31 mouse cellular contexts compared by ENCODE assay signal in genomic region chr5:119795777-119796176, GRCm38 (mm10). TPM values are rescaled to one million over a fixed set of nuclear protein-coding genes. Genes with fewer than 3 reads are reported as not detected.
DNase-seq lines count a peak whose midpoint lies in the region; ATAC-seq lines count a peak whose summit lies in the region.
"Had no signal": no experiment of that assay in that cellular context is flagged by ENCODE, and none has a peak within 500 bp of the region (broad histone marks: within the 10 kb centered on the region; RNA-seq: fewer than 3 reads in every experiment).

No protein-coding gene starts in this region.

- H3K27ac ChIP-seq in heart, embryonic 11.5 days (ENCODE audit: low read depth, low read length) = peak overlapping the region; percentile 93
- H3K27ac ChIP-seq in hindbrain, embryonic 11.5 days (ENCODE audit: low read depth, low read length) = no peak overlapping the region
- H3K27ac ChIP-seq in hindbrain, embryonic 10.5 days = no peak overlapping the region
- H3K27ac ChIP-seq in limb, embryonic 10.5 days = peak overlapping the region; percentile 98
- H3K27ac ChIP-seq: forebrain, embryonic 13.5 days; kidney, embryonic 15.5 days; liver, embryonic 15.5 days; neural tube, embryonic 12.5 days had no signal

- peaks cover 58% of the 10 kb centered on the region for H3K27me3 ChIP-seq in heart, embryonic 11.5 days (ENCODE audit: control insufficient read depth, insufficient read depth, low read length)
- peaks cover 75% of the 10 kb centered on the region for H3K27me3 ChIP-seq in hindbrain, embryonic 11.5 days (ENCODE audit: control insufficient read depth, insufficient read depth, low read length)
- H3K27me3 ChIP-seq in hindbrain, embryonic 10.5 days (ENCODE audit: insufficient read depth, poor library complexity, severe bottlenecking) = peaks cover 100% of the 10 kb centered on the region
- H3K27me3 ChIP-seq in limb, embryonic 10.5 days (ENCODE audit: low read depth, poor library complexity, severe bottlenecking) = peaks cover 92% of the 10 kb centered on the region

- H3K36me3 ChIP-seq in heart, embryonic 11.5 days (ENCODE audit: control insufficient read depth, insufficient read depth, low read length) = no peaks in the 10 kb centered on the region
- no peaks in the 10 kb centered on the region for H3K36me3 ChIP-seq in hindbrain, embryonic 11.5 days (ENCODE audit: control insufficient read depth, insufficient read depth, low read length)
- H3K36me3 ChIP-seq in hindbrain, embryonic 10.5 days = no peaks in the 10 kb centered on the region
- H3K36me3 ChIP-seq in limb, embryonic 10.5 days = 0 out of 2 replicates have a peak, but pooled peaks cover 3% of the 10 kb centered on the region
- H3K36me3 ChIP-seq: kidney, embryonic 15.5 days; liver, embryonic 15.5 days; neural tube, embryonic 12.5 days had no signal

- H3K9ac ChIP-seq in heart, embryonic 11.5 days (ENCODE audit: low read depth, low read length) = peak overlapping the region; percentile 24; the same call in 1 of the 2 replicates
- no peak overlapping the region for H3K9ac ChIP-seq in hindbrain, embryonic 11.5 days (ENCODE audit: low read depth, low read length)
- H3K9ac ChIP-seq: forebrain, embryonic 13.5 days; kidney, embryonic 15.5 days; liver, embryonic 15.5 days; lung, embryonic 14.5 days; neural tube, embryonic 12.5 days had no signal

- H3K4me1 ChIP-seq in heart, embryonic 11.5 days (ENCODE audit: control insufficient read depth, insufficient read depth, low read length) = 0 out of 2 replicates have a peak, but pooled peaks cover 10% of the 10 kb centered on the region
- H3K4me1 ChIP-seq in hindbrain, embryonic 11.5 days (replicated peaks; ENCODE audit: control insufficient read depth, insufficient read depth, low read length) = no peaks in the 10 kb centered on the region
- 0 out of 2 replicates have a peak, but pooled peaks cover 3% of the 10 kb centered on the region for H3K4me1 ChIP-seq in hindbrain, embryonic 10.5 days (replicated peaks)
- H3K4me1 ChIP-seq in limb, embryonic 10.5 days = peaks cover 71% of the 10 kb centered on the region
- H3K4me1 ChIP-seq: forebrain, embryonic 13.5 days; kidney, embryonic 15.5 days; liver, embryonic 15.5 days; neural tube, embryonic 12.5 days had no signal

- no peak for DNase-seq in heart, postnatal 25 days (ENCODE audit: low spot score)
- DNase-seq in hindbrain, embryonic 11.5 days (ENCODE audit: low spot score) = peak; percentile 29
- DNase-seq in hindbrain, embryonic 10.5 days (ENCODE audit: low spot score) = no peak
- peak; percentile 59 for DNase-seq in limb, embryonic 10.5 days (ENCODE audit: low spot score)
- DNase-seq in gastrocnemius, postnatal 36 days = no peak
- no peak for DNase-seq in right cerebral cortex, postnatal 14 days
- DNase-seq: adrenal gland, postnatal 14 days; cerebellum, adult 11 months; cerebellum, adult 9-10 months; cerebellum, postnatal 36 days; gastrocnemius, postnatal 14 days; kidney, adult 18-20 months; kidney, postnatal 25 days; lung, embryonic 14.5 days; lung, postnatal 14 days; thymus, postnatal 4 days had no signal

- 16% methylated on average over 3 of the region's 3 CpGs for WGBS in heart, embryonic 11.5 days (ENCODE audit: insufficient replicate concordance)
- WGBS in hindbrain, embryonic 11.5 days = 10% methylated on average over 3 of the region's 3 CpGs
- whole genome bisulfite sequencing in hindbrain, embryonic 10.5 days = 10% methylated on average over 3 of the region's 3 CpGs
- 5% methylated on average over 3 of the region's 3 CpGs for WGBS in limb, embryonic 10.5 days

- intact Hi-C loops in heart, postnatal 25 days (cut with DNase I) = no loop called here
- intact Hi-C loops in gastrocnemius, postnatal 36 days (cut with DNase I) = no loop called here

- no peak for ATAC-seq in heart, embryonic 11.5 days (replicated peaks; ENCODE audit: insufficient number of reproducible peaks, low FRiP score, low TSS enrichment)
- ATAC-seq in hindbrain, embryonic 11.5 days (ENCODE audit: low FRiP score) = no peak
- ATAC-seq: CD4-positive, CD25-positive, alpha-beta regulatory T cell, adult 4 months; forebrain, embryonic 13.5 days; hindbrain, embryonic 16.5 days; midbrain, embryonic 16.5 days had no signal

- no peak overlapping the region for H3K4me3 ChIP-seq in heart, embryonic 11.5 days (ENCODE audit: low read depth, low read length)
- H3K4me3 ChIP-seq in hindbrain, embryonic 11.5 days (ENCODE audit: low read depth, low read length) = no peak overlapping the region
- no peak overlapping the region for H3K4me3 ChIP-seq in hindbrain, embryonic 10.5 days
- peak overlapping the region; percentile 69 for H3K4me3 ChIP-seq in limb, embryonic 10.5 days
- H3K4me3 ChIP-seq: forebrain, embryonic 13.5 days; kidney, embryonic 15.5 days; liver, embryonic 15.5 days; neural tube, embryonic 12.5 days had no signal

- no peaks in the 10 kb centered on the region for H3K9me3 ChIP-seq in heart, embryonic 11.5 days (replicated peaks; ENCODE audit: control insufficient read depth, low read length)
- no peaks in the 10 kb centered on the region for H3K9me3 ChIP-seq in hindbrain, embryonic 11.5 days (ENCODE audit: control insufficient read depth, low read length)
- H3K9me3 ChIP-seq in hindbrain, embryonic 10.5 days = no peaks in the 10 kb centered on the region
- no peaks in the 10 kb centered on the region for H3K9me3 ChIP-seq in limb, embryonic 10.5 days (replicated peaks)
- H3K9me3 ChIP-seq: forebrain, embryonic 13.5 days; kidney, embryonic 15.5 days; liver, embryonic 15.5 days; neural tube, embryonic 12.5 days had no signal

- no peak overlapping the region; the same call in 1 of the 2 replicates for H3K4me2 ChIP-seq in heart, embryonic 11.5 days
- no peak overlapping the region for H3K4me2 ChIP-seq in hindbrain, embryonic 11.5 days (replicated peaks; ENCODE audit: low read depth, low read length)
- H3K4me2 ChIP-seq: forebrain, embryonic 13.5 days; kidney, embryonic 15.5 days; liver, embryonic 15.5 days; neural tube, embryonic 12.5 days had no signal

RNA-seq across cellular contexts. Expression of gene Tbx5, which starts 36.7 kb away (rescaled TPM):
- 40.1 and 41.1 TPM in 2 replicates for polyA plus RNA-seq in heart, embryonic 11.5 days (2014; fragmentation: Nextera tagmentation; extraction: Ambion mirVana)
- total RNA-seq in heart, postnatal 25 days (2021) = 10 to 100 TPM; 29.0 to 33.6 TPM
- not detected in 2 replicates for polyA plus RNA-seq in hindbrain, embryonic 11.5 days (2014; fragmentation: Nextera tagmentation; extraction: Ambion mirVana)
- polyA plus RNA-seq in hindbrain, embryonic 10.5 days (2016; fragmentation: Nextera tagmentation; extraction: Ambion mirVana) = not detected in 2 replicates
- polyA plus RNA-seq in limb, embryonic 10.5 days (2016; fragmentation: Nextera tagmentation; extraction: Ambion mirVana) = 35.6 and 39.1 TPM in 2 replicates
- not detected for total RNA-seq in gastrocnemius, postnatal 36 days (2021)
- total RNA-seq: hematopoietic stem cell, adult 5-6 weeks; layer of hippocampus, adult 8-10 months; layer of hippocampus, postnatal 25 days; left cerebral cortex, adult 8-10 months; left cerebral cortex, postnatal 36 days; liver, adult 2 months had no signal
- polyA plus RNA-seq: CD4-positive, CD25-positive, alpha-beta regulatory T cell, adult 4 months; intestine, embryonic 14.5 days; liver, adult 2 months; midbrain, embryonic 16.5 days; neural tube, embryonic 12.5 days had no signal

Comparison
In these comparisons a context has a peak if more than half of its experiments do, and no peak if none do; other contexts are left out.
1. DNase-seq: peak in hindbrain, embryonic 11.5 days (single experiment) and limb, embryonic 10.5 days (single experiment); none in heart, postnatal 25 days (single experiment), hindbrain, embryonic 10.5 days (single experiment), gastrocnemius, postnatal 36 days (0 of 2) and right cerebral cortex, postnatal 14 days (single experiment).
2. H3K27ac ChIP-seq: peak in heart, embryonic 11.5 days (single experiment) and limb, embryonic 10.5 days (single experiment); none in hindbrain, embryonic 11.5 days (single experiment) and hindbrain, embryonic 10.5 days (single experiment).
3. RNA of gene Tbx5, which starts 36.7 kb away (polyA plus RNA-seq): 40.1 to 41.1 TPM in heart, embryonic 11.5 days and 35.6 to 39.1 TPM in limb, embryonic 10.5 days; not detected in hindbrain, embryonic 11.5 days and not detected in hindbrain, embryonic 10.5 days; every median in the first group is over 10 times any median in the second.